Mouse (Mus musculus) megakaryocyte progenitor cell, adult 5-6 weeks (primary cell): Measurements from ENCODE around the gene Vmn1r192. TPM values are rescaled to one million over a fixed set of nuclear protein-coding genes. Genes with fewer than 3 reads are reported as not detected.
"Not testable (repeated sequence)": the region's sequence is repeated elsewhere in the genome, so short reads cannot be mapped to it uniquely, and the experiment has no call there.

Experiments used
- ATAC-seq: replicated peaks from 2 replicates; pipeline ENCODE4 v1.8.0; 2016; ENCODE audit warnings: mild to moderate bottlenecking, moderate TSS enrichment, inconsistent platforms; ENCODE audit not compliant: poor library complexity
- total RNA-seq, 2 experiments: library from RNA; stranded (forward) in 1 of 2; stranded (reverse) in 1 of 2; fragments of 157-497, 149-512 nt in 1 of 2; fragments of 200-1000 nt in 1 of 2; gene quantifications; 2 replicates each; pipeline versions ENCODE4 v1.2.3 to v1.2.4; 2015 to 2017

The Vmn1r192 gene
- total RNA-seq (2015): not detected in 2 replicates
- total RNA-seq (2017): not detected in 2 replicates

DNA sequence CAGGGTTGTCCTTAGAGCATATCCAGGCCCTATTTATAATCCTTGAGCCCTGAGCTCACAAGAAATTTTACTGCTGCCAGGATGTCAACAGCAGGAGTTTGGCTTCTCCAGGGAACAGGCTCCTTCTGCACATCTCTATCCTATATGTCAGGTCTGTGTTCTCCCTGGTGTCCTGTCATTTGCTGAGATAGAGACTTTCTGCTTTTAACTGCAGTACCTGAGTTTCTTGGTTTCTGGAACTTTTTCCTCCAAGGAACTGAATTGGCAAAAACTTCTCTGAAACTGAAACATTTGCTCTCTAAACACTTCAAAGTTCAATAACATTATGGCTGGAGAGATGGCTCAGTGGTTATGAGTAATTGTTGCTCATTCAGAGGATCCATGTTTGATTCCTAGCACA is at the start of gene Vmn1r192:
Vmn1r192 (minus strand) TSS at position 101 of the 400 bp plus-strand sequence.
- no peak for ATAC-seq

GRCm38 (mm10) chr13:22223060-22223459 is 32.1 kb upstream of the Vmn1r192 start, which contains the start of gene Vmn1r193:
Vmn1r193 (minus strand) TSS chr13:22223160.
- ATAC-seq: not testable (repeated sequence)

GRCm38 (mm10) chr13:22192756-22193155 is 1.8 kb upstream of the Vmn1r192 start:
- ATAC-seq: not testable (repeated sequence)

DNA sequence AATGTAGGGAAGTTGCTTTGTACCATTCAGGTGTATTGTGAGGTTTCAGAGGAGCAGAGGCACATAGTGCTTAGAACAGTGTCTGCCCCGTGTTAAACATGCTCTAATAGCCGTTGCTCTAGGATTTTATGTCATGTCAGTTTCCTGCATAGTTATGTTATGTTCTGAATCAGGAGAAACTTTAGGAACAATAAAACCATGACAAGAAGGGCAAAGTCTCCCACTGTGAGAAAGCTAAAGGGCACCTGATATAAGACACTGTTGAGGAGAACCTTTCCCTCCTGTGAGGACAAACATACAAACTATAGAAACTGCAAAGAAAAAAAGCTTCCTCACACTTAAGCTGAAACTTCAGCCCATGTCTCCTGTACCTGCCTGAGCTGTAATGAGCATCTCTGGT is 556 bp downstream of the Vmn1r192 start:
- ATAC-seq: no peak

DNA sequence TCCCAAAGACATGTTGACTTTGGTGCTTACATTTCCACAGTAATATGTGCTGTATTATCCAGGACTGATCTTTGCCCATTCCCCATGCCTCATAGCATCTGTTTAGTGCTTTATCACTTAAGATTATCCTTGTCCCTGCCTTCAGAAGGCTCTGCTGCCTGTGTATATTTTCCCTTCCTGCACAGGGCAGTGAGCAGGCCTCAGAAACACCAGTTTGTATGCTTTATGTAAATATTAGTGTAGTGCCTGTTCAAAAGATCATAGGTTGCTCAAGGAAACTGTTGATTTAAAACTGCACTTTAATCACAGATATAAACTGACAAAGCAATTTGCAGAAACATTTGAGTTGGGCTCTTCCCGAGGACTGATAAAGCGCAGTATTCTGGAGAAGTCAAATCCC is 1.6 kb downstream of the Vmn1r192 start:
- no peak for ATAC-seq

DNA sequence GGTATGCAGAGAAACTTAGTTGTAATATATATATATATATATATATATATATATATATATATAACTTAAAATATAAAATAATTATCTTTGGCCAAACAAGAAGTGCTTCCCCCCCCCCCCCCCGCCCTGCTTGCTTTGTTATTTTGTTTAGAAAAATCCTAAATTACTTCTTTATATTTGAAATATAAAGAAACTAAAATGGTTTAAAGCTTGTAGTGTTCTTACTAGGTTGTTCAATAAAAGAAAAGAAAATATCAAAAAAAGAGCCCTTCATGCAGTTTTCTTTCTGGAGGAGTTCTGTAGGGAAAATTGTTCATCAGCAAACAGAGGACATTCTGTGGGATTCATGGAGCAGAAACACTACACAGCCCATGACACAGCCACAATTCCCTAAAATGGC is 7.1 kb downstream of the Vmn1r192 start, which contains the start of gene Vmn1r191:
Vmn1r191 (minus strand) TSS at position 101 of the 400 bp plus-strand sequence.
- ATAC-seq: no peak

GRCm38 (mm10) chr13:22168416-22168815 is 22.5 kb downstream of the Vmn1r192 start:
- ATAC-seq: no peak

GRCm38 (mm10) chr13:22136495-22137293 is 54.2 kb downstream of the Vmn1r192 start:
- ATAC-seq: not testable (repeated sequence)

Other genes starting within 250 kb of the Vmn1r192 start
- gene Zfp184, start 246.0 kb downstream of the Vmn1r192 start, total RNA-seq (2015): 13.3 and 16.1 TPM in 2 replicates
- 9.2 and 15.1 TPM in 2 replicates for gene Zfp184, start 246.0 kb downstream of the Vmn1r192 start, total RNA-seq (2017)
- gene Pom121l2, start 209.9 kb downstream of the Vmn1r192 start, total RNA-seq (2015): 0.05 and 0.25 TPM in 2 replicates
- 0.10 TPM in 1 of 2 replicates, not detected in the other for gene Pom121l2, start 209.9 kb downstream of the Vmn1r192 start, total RNA-seq (2017)
- 17.0 and 19.9 TPM in 2 replicates for gene Prss16, start 181.4 kb downstream of the Vmn1r192 start, total RNA-seq (2015)
- 11.4 and 12.2 TPM in 2 replicates for gene Prss16, start 181.4 kb downstream of the Vmn1r192 start, total RNA-seq (2017)
- gene Hist1h2ah, start 155.6 kb downstream of the Vmn1r192 start, total RNA-seq (2015): 1.9 and 2.2 TPM in 2 replicates
- gene Hist1h2ah, start 155.6 kb downstream of the Vmn1r192 start, total RNA-seq (2017): 923 and 1,838 TPM in 2 replicates
- 65.4 and 83.1 TPM in 2 replicates for gene Hist1h2bk, start 155.3 kb downstream of the Vmn1r192 start, total RNA-seq (2015)
- gene Hist1h2bk, start 155.3 kb downstream of the Vmn1r192 start, total RNA-seq (2017): 1,827 and 2,239 TPM in 2 replicates
- 38.4 and 42.3 TPM in 2 replicates for gene Hist1h4i, start 149.8 kb downstream of the Vmn1r192 start, total RNA-seq (2015)
- gene Hist1h4i, start 149.8 kb downstream of the Vmn1r192 start, total RNA-seq (2017): 83.0 and 89.0 TPM in 2 replicates
- 21.6 and 36.7 TPM in 2 replicates for gene Hist1h2ag, start 148.2 kb downstream of the Vmn1r192 start, total RNA-seq (2015)
- gene Hist1h2ag, start 148.2 kb downstream of the Vmn1r192 start, total RNA-seq (2017): 1,156 and 1,370 TPM in 2 replicates
- gene Hist1h2bj, start 147.9 kb downstream of the Vmn1r192 start, total RNA-seq (2015): 66.7 and 68.0 TPM in 2 replicates
- gene Hist1h2bj, start 147.9 kb downstream of the Vmn1r192 start, total RNA-seq (2017): 642 and 843 TPM in 2 replicates
- gene Vmn1r188, start 106.7 kb downstream of the Vmn1r192 start, total RNA-seq (2015): not detected in 2 replicates
- not detected in 2 replicates for gene Vmn1r188, start 106.7 kb downstream of the Vmn1r192 start, total RNA-seq (2017)
- not detected in 2 replicates for gene Vmn1r189, start 85.3 kb downstream of the Vmn1r192 start, total RNA-seq (2015)
- not detected in 2 replicates for gene Vmn1r189, start 85.3 kb downstream of the Vmn1r192 start, total RNA-seq (2017)
- not detected in 2 replicates for gene Vmn1r191, start 7.2 kb downstream of the Vmn1r192 start, total RNA-seq (2015)
- gene Vmn1r191, start 7.2 kb downstream of the Vmn1r192 start, total RNA-seq (2017): not detected in 2 replicates
- not detected in 2 replicates for gene Vmn1r193, start 32.0 kb upstream of the Vmn1r192 start, total RNA-seq (2015)
- gene Vmn1r193, start 32.0 kb upstream of the Vmn1r192 start, total RNA-seq (2017): not detected in 2 replicates
- not detected in 2 replicates for gene Vmn1r194, start 53.1 kb upstream of the Vmn1r192 start, total RNA-seq (2015)
- gene Vmn1r194, start 53.1 kb upstream of the Vmn1r192 start, total RNA-seq (2017): not detected in 2 replicates
- gene Vmn1r195, start 79.4 kb upstream of the Vmn1r192 start, total RNA-seq (2015): not detected in 2 replicates
- gene Vmn1r195, start 79.4 kb upstream of the Vmn1r192 start, total RNA-seq (2017): not detected in 2 replicates
- gene Vmn1r196, start 98.8 kb upstream of the Vmn1r192 start, total RNA-seq (2015): not detected in 2 replicates
- gene Vmn1r196, start 98.8 kb upstream of the Vmn1r192 start, total RNA-seq (2017): not detected in 2 replicates
- gene Vmn1r197, start 133.4 kb upstream of the Vmn1r192 start, total RNA-seq (2015): not detected in 2 replicates
- gene Vmn1r197, start 133.4 kb upstream of the Vmn1r192 start, total RNA-seq (2017): not detected in 2 replicates
- gene Vmn1r198, start 159.2 kb upstream of the Vmn1r192 start, total RNA-seq (2015): not detected in 2 replicates
- gene Vmn1r198, start 159.2 kb upstream of the Vmn1r192 start, total RNA-seq (2017): not detected in 2 replicates
- gene Vmn1r199, start 188.7 kb upstream of the Vmn1r192 start, total RNA-seq (2015): not detected in 2 replicates
- gene Vmn1r199, start 188.7 kb upstream of the Vmn1r192 start, total RNA-seq (2017): not detected in 2 replicates
- gene Vmn1r200, start 199.2 kb upstream of the Vmn1r192 start, total RNA-seq (2015): not detected in 2 replicates
- gene Vmn1r200, start 199.2 kb upstream of the Vmn1r192 start, total RNA-seq (2017): not detected in 2 replicates